Mouse (Mus musculus) spleen, adult 2 months (tissue): ENCODE data around the gene Senp2.

Experiments
- CTCF ChIP-seq: fragments of 200-500 bp; IDR thresholded peaks from 2 replicates; pipeline ENCODE4 v1.5.1; 2011; ENCODE audit warnings: mild to moderate bottlenecking, inconsistent platforms; ENCODE audit not compliant: insufficient read depth, insufficient read length, insufficient replicate concordance; ENCODE audit errors: extremely low read depth
- POLR2A ChIP-seq: fragments of 200-500 bp; IDR thresholded peaks from 2 replicates; pipeline ENCODE4 v1.6.1; 2011; ENCODE audit warnings: low read depth, low read length, inconsistent platforms

GRCm38 (mm10) chr16:22097659-22098058 lies 88.4 kb downstream of the Senp2 start:
- no peak for TF ChIP-seq CTCF
- TF ChIP-seq POLR2A, result no peak
